Mouse (Mus musculus) adrenal gland, adult (tissue): ENCODE measurements around the gene Nbeal2.

Experiments
- DNase-seq, 2 experiments: peaks; one replicate each; pipeline ENCODE4 v3.0.0; 2022 to 2023; ENCODE audit warnings: low spot score in 1 of 2; ENCODE audit not compliant: inconsistent age in 2 of 2

The Nbeal2 gene

GRCm38 (mm10) chr9:110620180-110620579, 33.8 kb downstream of the Nbeal2 start:
- no peak for DNase-seq

DNA sequence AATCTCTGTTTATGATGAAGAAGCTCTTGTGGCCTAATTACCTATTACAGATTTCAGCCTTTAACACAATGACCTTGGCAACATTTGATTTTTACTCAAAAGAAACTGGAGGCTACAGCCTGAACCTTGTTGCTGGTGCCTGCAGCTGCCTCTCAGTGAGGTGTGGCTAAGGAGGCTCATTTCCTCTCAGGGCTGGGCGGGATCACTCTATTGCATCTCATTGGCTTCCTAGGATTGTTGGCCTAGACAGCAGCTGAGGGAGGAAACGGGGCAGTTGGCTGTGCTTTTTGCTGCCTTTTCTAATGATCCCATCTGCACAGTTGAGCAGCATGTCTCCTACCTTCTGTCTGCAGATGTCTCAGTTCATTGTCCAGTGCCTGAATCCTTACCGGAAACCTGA, 36.9 kb downstream of the Nbeal2 start:
- DNase-seq: peak in 1 of 2 experiments; percentile 40

GRCm38 (mm10) chr9:110611471-110611870, 42.5 kb downstream of the Nbeal2 start:
- DNase-seq: peak in 1 of 2 experiments; percentile 36

DNA sequence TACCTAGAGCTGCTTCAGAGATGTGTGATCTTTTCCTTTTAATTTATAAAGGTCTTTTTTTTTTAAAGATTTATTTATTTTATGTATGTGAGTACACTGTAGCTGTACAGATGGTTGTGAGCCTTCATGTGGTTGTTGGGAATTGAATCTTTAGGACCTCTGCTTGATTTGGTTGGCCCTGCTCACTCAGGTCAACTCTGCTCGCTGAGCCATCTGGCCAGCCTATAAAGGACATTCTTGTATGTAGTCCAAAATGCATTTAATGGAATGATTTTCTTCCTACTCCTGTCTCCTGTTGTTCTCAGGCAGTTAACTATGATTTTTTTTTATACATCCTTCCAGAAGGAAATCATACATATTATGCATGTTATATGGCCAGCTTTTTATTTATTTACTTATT, 70.4 kb downstream of the Nbeal2 start:
- no peak for DNase-seq

GRCm38 (mm10) chr9:110582161-110582560, 71.8 kb downstream of the Nbeal2 start:
- DNase-seq: no peak
